Comparison of ENCODE assay signal across 5 mouse cellular contexts in genomic region chr15:77705306-77705705, GRCm38 (mm10). TPM values are rescaled to one million over a fixed set of nuclear protein-coding genes. Genes with fewer than 3 reads are reported as not detected.
"Had no signal": no experiment of that assay in that cellular context is flagged by ENCODE, and none has a peak within 500 bp of the region (broad histone marks: within the 10 kb centered on the region; RNA-seq: fewer than 3 reads in every experiment).

No protein-coding gene starts in this region.

RNA-seq across cellular contexts. Expression of gene Apol7e, which starts 6.6 kb away (rescaled TPM):
- polyA plus RNA-seq: neural tube, embryonic 14.5 days; neural tube, embryonic 15.5 days; testis, adult 2 months had no signal

RNA-seq across cellular contexts. Expression of gene Apol9b, which starts 23.5 kb away (rescaled TPM):
- polyA plus RNA-seq: stomach, embryonic 14.5 days; testis, adult 2 months had no signal

RNA-seq across cellular contexts. Expression of gene Apol8, which starts 51.5 kb away (rescaled TPM):
- polyA plus RNA-seq: neural tube, embryonic 13.5 days had no signal
